Mouse (Mus musculus) frontal cortex, adult 2 months (tissue): ENCODE results near the gene Tmem54. TPM values are rescaled to one million over a fixed set of nuclear protein-coding genes. Genes with fewer than 3 reads are reported as not detected.

Source experiments
- DNase-seq, 2 experiments: peaks; one replicate each; pipeline ENCODE4 v3.0.0; 2022; ENCODE audit warnings: low spot score in 1 of 2; ENCODE audit errors: extremely low spot score in 1 of 2
- polyA plus RNA-seq: library from polyadenylated mRNA; depleted of rRNA; stranded (reverse); fragments of >200 nt; gene quantifications from 2 replicates; pipeline ENCODE4 v1.2.3, GENCODE M21; 2012

Gene Tmem54
- polyA plus RNA-seq, 1 experiment = not detected

- no peak for DNase-seq
These were observed 10.1 kb upstream of the Tmem54 start for GRCm38 (mm10) chr4:129095276-129095675.

- DNase-seq = no peak
These were observed 8.3 kb upstream of the Tmem54 start for GRCm38 (mm10) chr4:129097006-129097405.

- no peak for DNase-seq
These were observed 3.1 kb upstream of the Tmem54 start for GRCm38 (mm10) chr4:129102133-129102829.

- no peak for DNase-seq
These were observed 725 bp downstream of the Tmem54 start for GRCm38 (mm10) chr4:129106073-129106472.

GRCm38 (mm10) chr4:129107348-129107899 is 2.1 kb downstream of the Tmem54 start:
- DNase-seq = no peak

GRCm38 (mm10) chr4:129108624-129109023 is 3.3 kb downstream of the Tmem54 start:
- DNase-seq = no peak

- DNase-seq = no peak
These were observed 5.5 kb downstream of the Tmem54 start for GRCm38 (mm10) chr4:129110804-129111203.

- DNase-seq = no peak
These were observed 6.0 kb downstream of the Tmem54 start for GRCm38 (mm10) chr4:129111350-129111749.

- DNase-seq = no peak
These were observed 6.9 kb downstream of the Tmem54 start for GRCm38 (mm10) chr4:129112231-129112630.

- DNase-seq = peak; percentile 82 to 93
These were observed 8.0 kb downstream of the Tmem54 start for GRCm38 (mm10) chr4:129113083-129113988.

- DNase-seq = no peak
These were observed 11.4 kb downstream of the Tmem54 start for GRCm38 (mm10) chr4:129116703-129117102.

GRCm38 (mm10) chr4:129117720-129118510 is 12.6 kb downstream of the Tmem54 start:
- no peak for DNase-seq

- no peak for DNase-seq
These were observed 14.4 kb downstream of the Tmem54 start for GRCm38 (mm10) chr4:129119708-129120107.

- DNase-seq = peak in 1 of 2 experiments; percentile 72
These were observed 15.4 kb downstream of the Tmem54 start for GRCm38 (mm10) chr4:129120520-129121445.

- no peak for DNase-seq
These were observed 16.3 kb downstream of the Tmem54 start, which contains the start of gene Hpca for GRCm38 (mm10) chr4:129121569-129122086. TSS of gene Hpca (minus strand) at chr4:129122036.

- no peak for DNase-seq
These were observed 16.8 kb downstream of the Tmem54 start for GRCm38 (mm10) chr4:129122107-129122506.

- DNase-seq = no peak
These were observed 17.4 kb downstream of the Tmem54 start for GRCm38 (mm10) chr4:129122719-129123118.

- DNase-seq = peak in 1 of 2 experiments; percentile 71
These were observed 19.4 kb downstream of the Tmem54 start for GRCm38 (mm10) chr4:129124652-129125146.
